Mouse (Mus musculus) kidney, adult 9 months (tissue): ENCODE results near the gene Gm19426.
"Not testable (repeated sequence)": the region's sequence is repeated elsewhere in the genome, so short reads cannot be mapped to it uniquely, and the experiment has no call there.

ENCODE experiments used
- DNase-seq: peaks from one replicate; pipeline ENCODE4 v3.0.0; 2022

The Gm19426 gene

GRCm38 (mm10) chr2:84744126-84744525 lies 671 bp upstream of the Gm19426 start:
- no peak for DNase-seq

GRCm38 (mm10) chr2:84742451-84743283 lies 788 bp downstream of the Gm19426 start:
- DNase-seq, result no peak

- no peak for DNase-seq
These were observed 1.5 kb downstream of the Gm19426 start for GRCm38 (mm10) chr2:84741841-84742450.

GRCm38 (mm10) chr2:84740608-84741333 lies 2.7 kb downstream of the Gm19426 start:
- DNase-seq, result peak; percentile 64

- DNase-seq, result peak; percentile 85
These were observed 5.1 kb downstream of the Gm19426 start for GRCm38 (mm10) chr2:84738271-84738911.

GRCm38 (mm10) chr2:84737451-84737925 lies 6.0 kb downstream of the Gm19426 start:
- no peak for DNase-seq

- no peak for DNase-seq
These were observed 6.9 kb downstream of the Gm19426 start for GRCm38 (mm10) chr2:84736312-84737161.

GRCm38 (mm10) chr2:84735346-84735920 lies 8.0 kb downstream of the Gm19426 start:
- no peak for DNase-seq

GRCm38 (mm10) chr2:84734919-84735318 lies 8.5 kb downstream of the Gm19426 start:
- DNase-seq, result no peak

- no peak for DNase-seq
These were observed 9.0 kb downstream of the Gm19426 start for GRCm38 (mm10) chr2:84734351-84734864.

- DNase-seq, result no peak
These were observed 9.7 kb downstream of the Gm19426 start, which contains the start of gene Ypel4 for GRCm38 (mm10) chr2:84733579-84734300. Gene Ypel4, plus strand, starts transcription at chr2:84734058.

- no peak for DNase-seq
These were observed 11.1 kb downstream of the Gm19426 start for GRCm38 (mm10) chr2:84732394-84732793.

GRCm38 (mm10) chr2:84731206-84731605 lies 12.2 kb downstream of the Gm19426 start:
- DNase-seq, result peak; percentile 64

- not testable (repeated sequence) for DNase-seq
These were observed 15.3 kb downstream of the Gm19426 start for GRCm38 (mm10) chr2:84728191-84728590.

- peak; percentile 99 for DNase-seq
These were observed 16.1 kb downstream of the Gm19426 start, which contains the start of gene Clp1 for GRCm38 (mm10) chr2:84727172-84727858. Gene Clp1, minus strand, starts transcription at chr2:84727350.

- DNase-seq, result no peak
These were observed 16.7 kb downstream of the Gm19426 start for GRCm38 (mm10) chr2:84726716-84727115.

- DNase-seq, result no peak
These were observed 17.7 kb downstream of the Gm19426 start for GRCm38 (mm10) chr2:84725770-84726169.

- no peak for DNase-seq
These were observed 19.6 kb downstream of the Gm19426 start for GRCm38 (mm10) chr2:84723856-84724255.

- no peak for DNase-seq
These were observed 22.3 kb downstream of the Gm19426 start for GRCm38 (mm10) chr2:84721182-84721581.

GRCm38 (mm10) chr2:84720718-84721117 lies 22.7 kb downstream of the Gm19426 start:
- no peak for DNase-seq
